Mouse (Mus musculus) ES-E14 (cell line): Measurements from ENCODE around the gene Slc4a1.
A peak's percentile ranks its signal among the peaks of the same experiment; 100 is the strongest.

ENCODE experiments used
- HCFC1 ChIP-seq: IDR thresholded peaks from 2 replicates; pipeline ENCODE4 v1.6.1; 2012; ENCODE audit warnings: low read length, inconsistent platforms, borderline replicate concordance; ENCODE audit not compliant: insufficient read depth
- MAFK ChIP-seq: IDR thresholded peaks from 2 replicates; pipeline ENCODE4 v1.6.1; 2014; ENCODE audit warnings: mild to moderate bottlenecking, low read depth, low read length, inconsistent platforms; ENCODE audit not compliant: insufficient read depth
- ZC3H11A ChIP-seq: IDR thresholded peaks from 2 replicates; pipeline ENCODE4 v1.6.1; 2012; ENCODE audit warnings: low read depth, mild to moderate bottlenecking, inconsistent platforms, low read length, borderline replicate concordance

DNA sequence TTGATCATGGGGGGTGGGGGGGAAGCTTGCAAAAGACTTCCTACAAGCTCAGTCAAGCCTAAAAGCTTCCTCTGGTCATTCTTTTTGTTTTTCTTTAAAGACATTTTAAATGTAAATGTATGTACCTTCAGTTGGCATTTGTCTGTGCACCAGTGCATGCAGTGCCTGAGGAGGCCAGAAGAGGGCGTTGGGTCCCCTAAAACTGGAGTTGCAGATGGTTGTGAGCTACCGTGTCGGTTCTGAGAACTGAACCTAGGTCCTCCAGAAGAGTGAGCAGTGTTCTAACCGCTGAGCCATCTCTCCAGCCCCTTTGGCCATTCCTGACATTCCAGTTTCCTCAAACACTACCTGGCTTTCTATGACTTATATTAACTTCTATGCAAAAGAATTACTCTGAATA lies 26.4 kb downstream of the Slc4a1 start:
- no peak for TF ChIP-seq MAFK
- TF ChIP-seq ZC3H11A: peak; percentile 32; the same call in 1 of the 2 replicates
- no peak for TF ChIP-seq HCFC1
